Mouse (Mus musculus) hindbrain, embryonic 11.5 days (tissue): ENCODE results near the gene Ehd1. TPM values are rescaled to one million over a fixed set of nuclear protein-coding genes. Genes with fewer than 3 reads are reported as not detected.

ENCODE experiments used
- ATAC-seq: fragments of 200-750 bp; cut with Nextera tagmentation; 2 replicates; pipeline ENCODE4 v1.8.0; 2017; ENCODE audit warnings: mild to moderate bottlenecking, moderate TSS enrichment, moderate library complexity; ENCODE audit not compliant: low FRiP score
- DNase-seq: peaks from one replicate; pipeline ENCODE4 v3.0.0-alpha.2; 2015; ENCODE audit warnings: low spot score
- H3K27ac ChIP-seq: fragments of 300-500 bp; sonication (generic); 2 replicates; pipeline ENCODE4 v1.5.1; 2014; ENCODE audit warnings: mild to moderate bottlenecking, low read depth, low read length
- H3K27me3 ChIP-seq: fragments of 300-500 bp; sonication (generic); 2 replicates; pipeline ENCODE4 v1.6.1; 2014; ENCODE audit warnings: mild to moderate bottlenecking, low read length, moderate library complexity, mixed read lengths; ENCODE audit not compliant: control insufficient read depth, insufficient read depth
- H3K36me3 ChIP-seq: fragments of 300-500 bp; sonication (generic); 2 replicates; pipeline ENCODE4 v1.6.1; 2014; ENCODE audit warnings: mild to moderate bottlenecking, low read length, moderate library complexity, mixed read lengths; ENCODE audit not compliant: control insufficient read depth, insufficient read depth
- H3K4me1 ChIP-seq: fragments of 300-500 bp; sonication (generic); replicated peaks from 2 replicates; pipeline ENCODE4 v1.6.1; 2014; ENCODE audit warnings: low read length, mixed read lengths; ENCODE audit not compliant: control insufficient read depth, insufficient read depth
- H3K4me2 ChIP-seq: fragments of 300-500 bp; sonication (generic); replicated peaks from 2 replicates; pipeline ENCODE4 v1.6.1; 2014; ENCODE audit warnings: mild to moderate bottlenecking, low read depth, low read length
- H3K4me3 ChIP-seq: fragments of 300-500 bp; sonication (generic); 2 replicates; pipeline ENCODE4 v1.5.1; 2014; ENCODE audit warnings: low read depth, low read length
- H3K9ac ChIP-seq: fragments of 300-500 bp; sonication (generic); 2 replicates; pipeline ENCODE4 v1.6.1; 2014; ENCODE audit warnings: low read depth, low read length
- H3K9me3 ChIP-seq: fragments of 300-500 bp; sonication (generic); 2 replicates; pipeline ENCODE4 v1.6.1; 2016; ENCODE audit warnings: low read length; ENCODE audit not compliant: control insufficient read depth
- WGBS: fragments of 180-500 bp; shearing (Covaris S2); extraction: QIAGEN DNeasy Blood & Tissue Kit; methylation state at CpG from one replicate; pipeline ENCODE4 v1.1.7; 2014; 5-methylcytosine and 5-hydroxymethylcytosine counted together
- polyA plus RNA-seq: library from polyadenylated mRNA; unstranded; fragments of >200 nt; fragmentation: Nextera tagmentation; extraction: Ambion mirVana; gene quantifications from 2 replicates; pipeline ENCODE4 v1.2.1, GENCODE M21; 2014

The Ehd1 gene
- polyA plus RNA-seq, 1 experiment from 2014 or later = 67.4 TPM

GRCm38 (mm10) chr19:6264200-6264599 is 12.3 kb upstream of the Ehd1 start:
- Histone ChIP-seq H3K27ac (no peak overlapping the region), H3K4me1 (no peaks in the 10 kb centered on the region), H3K36me3 (peaks cover 3% of the 10 kb centered on the region; the same call in 1 of the 2 replicates), H3K4me2 (no peak overlapping the region), H3K9me3 (no peaks in the 10 kb centered on the region), H3K4me3 (no peak overlapping the region), H3K9ac (no peak overlapping the region), H3K27me3 (no peaks in the 10 kb centered on the region)
- no peak for DNase-seq
- WGBS = 79% methylated on average over 9 of the region's 9 CpGs
- no peak for ATAC-seq

- no peaks in the 10 kb centered on the region for H3K27me3 ChIP-seq
- WGBS = 92% methylated on average over 8 of the region's 8 CpGs
- no peaks in the 10 kb centered on the region for H3K4me1 ChIP-seq
- H3K9ac ChIP-seq = no peak overlapping the region
- ATAC-seq (no peak), DNase-seq (no peak)
- no peak overlapping the region for H3K4me3 ChIP-seq
- no peak overlapping the region for H3K4me2 ChIP-seq
- no peaks in the 10 kb centered on the region for H3K9me3 ChIP-seq
- no peak overlapping the region for H3K27ac ChIP-seq
- peaks cover 3% of the 10 kb centered on the region; the same call in 1 of the 2 replicates for H3K36me3 ChIP-seq
Measured at GRCm38 (mm10) chr19:6264945-6265344, 11.6 kb upstream of the Ehd1 start.

- Histone ChIP-seq H3K4me1 (no peaks in the 10 kb centered on the region), H3K4me3 (no peak overlapping the region), H3K9ac (no peak overlapping the region), H3K27me3 (no peaks in the 10 kb centered on the region), H3K9me3 (no peaks in the 10 kb centered on the region), H3K36me3 (peaks cover 3% of the 10 kb centered on the region; the same call in 1 of the 2 replicates), H3K27ac (no peak overlapping the region), H3K4me2 (no peak overlapping the region)
- ATAC-seq = no peak
- no peak for DNase-seq
- 67% methylated on average over 6 of the region's 6 CpGs for WGBS
Measured at GRCm38 (mm10) chr19:6265727-6266182, 10.8 kb upstream of the Ehd1 start.

- Histone ChIP-seq H3K27me3 (no peaks in the 10 kb centered on the region), H3K9ac (no peak overlapping the region), H3K4me3 (no peak overlapping the region), H3K9me3 (no peaks in the 10 kb centered on the region), H3K27ac (no peak overlapping the region), H3K4me1 (no peaks in the 10 kb centered on the region), H3K4me2 (no peak overlapping the region), H3K36me3 (no peaks in the 10 kb centered on the region)
- ATAC-seq (no peak), DNase-seq (no peak)
- WGBS = 75% methylated on average over 11 of the region's 11 CpGs
Measured at GRCm38 (mm10) chr19:6267306-6268169, 9.0 kb upstream of the Ehd1 start.

GRCm38 (mm10) chr19:6268170-6268528 is 8.4 kb upstream of the Ehd1 start:
- Histone ChIP-seq H3K4me1 (no peaks in the 10 kb centered on the region), H3K27ac (no peak overlapping the region), H3K9ac (no peak overlapping the region), H3K36me3 (no peaks in the 10 kb centered on the region), H3K9me3 (no peaks in the 10 kb centered on the region), H3K4me2 (no peak overlapping the region), H3K27me3 (no peaks in the 10 kb centered on the region), H3K4me3 (no peak overlapping the region)
- WGBS = 17% methylated on average over 8 of the region's 8 CpGs
- no peak for ATAC-seq
- peak; percentile 94 for DNase-seq

GRCm38 (mm10) chr19:6268670-6269132 is 7.8 kb upstream of the Ehd1 start:
- no peaks in the 10 kb centered on the region for H3K27me3 ChIP-seq
- H3K4me2 ChIP-seq = no peak overlapping the region
- H3K27ac ChIP-seq = no peak overlapping the region
- WGBS = 82% methylated on average over 7 of the region's 7 CpGs
- no peaks in the 10 kb centered on the region for H3K36me3 ChIP-seq
- H3K4me1 ChIP-seq = no peaks in the 10 kb centered on the region
- no peak overlapping the region for H3K4me3 ChIP-seq
- H3K9me3 ChIP-seq = no peaks in the 10 kb centered on the region
- H3K9ac ChIP-seq = no peak overlapping the region
- DNase-seq = no peak
- ATAC-seq = no peak

- no peak for DNase-seq
Measured at GRCm38 (mm10) chr19:6269798-6270475, 6.6 kb upstream of the Ehd1 start.

GRCm38 (mm10) chr19:6270661-6271060 is 5.9 kb upstream of the Ehd1 start:
- 0 out of 2 replicates have a peak overlapping the region, but pooled peaks have one; percentile 16 for H3K9ac ChIP-seq
- H3K4me3 ChIP-seq = no peak overlapping the region
- no peaks in the 10 kb centered on the region for H3K4me1 ChIP-seq

More at GRCm38 (mm10) chr19:6269798-6270475, 6.6 kb upstream of the Ehd1 start:
- H3K27me3 ChIP-seq = no peaks in the 10 kb centered on the region
- WGBS = 89% methylated on average over 8 of the region's 8 CpGs
- H3K4me3 ChIP-seq = no peak overlapping the region
- no peak for ATAC-seq
- H3K4me1 ChIP-seq = no peaks in the 10 kb centered on the region
- H3K27ac ChIP-seq = no peak overlapping the region
- no peaks in the 10 kb centered on the region for H3K36me3 ChIP-seq
- no peaks in the 10 kb centered on the region for H3K9me3 ChIP-seq
- H3K4me2 ChIP-seq = no peak overlapping the region
- no peak overlapping the region for H3K9ac ChIP-seq

More at GRCm38 (mm10) chr19:6270661-6271060, 5.9 kb upstream of the Ehd1 start:
- H3K9me3 ChIP-seq = no peaks in the 10 kb centered on the region
- H3K36me3 ChIP-seq = no peaks in the 10 kb centered on the region
- 63% methylated on average over 9 of the region's 9 CpGs for WGBS
- H3K27me3 ChIP-seq = no peaks in the 10 kb centered on the region
- no peak for DNase-seq
- no peak overlapping the region for H3K27ac ChIP-seq
- no peak for ATAC-seq
- no peak overlapping the region for H3K4me2 ChIP-seq
